Mouse (Mus musculus) limb, embryonic 12.5 days (tissue): ENCODE results near the gene Tnrc6a. TPM values are rescaled to one million over a fixed set of nuclear protein-coding genes. Genes with fewer than 3 reads are reported as not detected.

ENCODE experiments used
- ATAC-seq: fragments of 200-750 bp; cut with Nextera tagmentation; 2 replicates; pipeline ENCODE4 v1.8.0; 2017; ENCODE audit warnings: low read depth, moderate TSS enrichment; ENCODE audit not compliant: insufficient number of reproducible peaks, insufficient read depth, low FRiP score, low TSS enrichment
- H3K27ac ChIP-seq: fragments of 300-500 bp; sonication (generic); 2 replicates; pipeline ENCODE4 v1.5.1; 2016; ENCODE audit warnings: mild to moderate bottlenecking, moderate library complexity
- H3K27me3 ChIP-seq: fragments of 300-500 bp; sonication (generic); 2 replicates; pipeline ENCODE4 v1.6.1; 2016; ENCODE audit warnings: mild to moderate bottlenecking, moderate library complexity
- H3K36me3 ChIP-seq: fragments of 300-500 bp; sonication (generic); 2 replicates; pipeline ENCODE4 v1.6.1; 2016; ENCODE audit warnings: mild to moderate bottlenecking, moderate library complexity
- H3K4me1 ChIP-seq: fragments of 300-500 bp; sonication (generic); replicated peaks from 2 replicates; pipeline ENCODE4 v1.6.1; 2016
- H3K4me2 ChIP-seq: fragments of 300-500 bp; sonication (generic); 2 replicates; pipeline ENCODE4 v1.6.1; 2016; ENCODE audit warnings: mild to moderate bottlenecking, moderate library complexity
- H3K4me3 ChIP-seq: fragments of 300-500 bp; sonication (generic); replicated peaks from 2 replicates; pipeline ENCODE4 v1.5.1; 2016; ENCODE audit warnings: mild to moderate bottlenecking
- H3K9ac ChIP-seq: fragments of 300-500 bp; sonication (generic); replicated peaks from 2 replicates; pipeline ENCODE4 v1.6.1; 2016; ENCODE audit warnings: mild to moderate bottlenecking, moderate library complexity
- H3K9me3 ChIP-seq: fragments of 300-500 bp; sonication (generic); 2 replicates; pipeline ENCODE4 v1.6.1; 2016; ENCODE audit warnings: mild to moderate bottlenecking, moderate library complexity
- WGBS: fragments of 180-500 bp; shearing (Covaris S2); methylation state at CpG from one replicate; pipeline ENCODE4 v1.1.7; 2016; 5-methylcytosine and 5-hydroxymethylcytosine counted together
- polyA plus RNA-seq: library from polyadenylated mRNA; unstranded; fragments of >200 nt; fragmentation: Nextera tagmentation; extraction: Ambion mirVana; gene quantifications from 2 replicates; pipeline ENCODE4 v1.2.1, GENCODE M21; 2016

The Tnrc6a gene
- polyA plus RNA-seq, 1 experiment from 2014 or later: 81.0 TPM

DNA sequence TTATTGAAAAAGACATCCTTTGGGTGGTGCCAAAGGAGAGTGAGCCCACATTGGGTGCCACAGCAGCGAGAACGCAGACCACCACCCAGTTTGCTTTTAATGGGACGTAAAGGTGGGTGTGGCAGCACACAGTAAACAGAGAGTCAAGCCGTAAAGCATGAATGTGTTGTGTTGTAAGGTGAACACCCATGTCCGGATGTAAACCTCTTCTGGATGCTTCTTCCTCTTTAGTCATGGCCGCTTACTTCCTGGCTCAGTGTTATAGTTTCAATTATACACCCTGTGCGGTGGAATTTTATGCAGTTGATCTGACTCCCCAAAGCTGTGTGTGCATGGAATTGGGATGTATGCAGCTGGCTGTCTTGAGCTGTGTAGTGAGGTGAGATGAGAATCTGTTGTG, 118.6 kb downstream of the Tnrc6a start:
- H3K36me3 ChIP-seq: no peaks in the 10 kb centered on the region
- no peaks in the 10 kb centered on the region for H3K4me1 ChIP-seq
- no peaks in the 10 kb centered on the region for H3K9me3 ChIP-seq
- ATAC-seq: no peak
- no peak overlapping the region for H3K9ac ChIP-seq
- WGBS: 88% methylated on average over 7 of the region's 7 CpGs
- no peak overlapping the region for H3K27ac ChIP-seq
- H3K4me2 ChIP-seq: no peak overlapping the region
- no peak overlapping the region for H3K4me3 ChIP-seq
- no peaks in the 10 kb centered on the region for H3K27me3 ChIP-seq

DNA sequence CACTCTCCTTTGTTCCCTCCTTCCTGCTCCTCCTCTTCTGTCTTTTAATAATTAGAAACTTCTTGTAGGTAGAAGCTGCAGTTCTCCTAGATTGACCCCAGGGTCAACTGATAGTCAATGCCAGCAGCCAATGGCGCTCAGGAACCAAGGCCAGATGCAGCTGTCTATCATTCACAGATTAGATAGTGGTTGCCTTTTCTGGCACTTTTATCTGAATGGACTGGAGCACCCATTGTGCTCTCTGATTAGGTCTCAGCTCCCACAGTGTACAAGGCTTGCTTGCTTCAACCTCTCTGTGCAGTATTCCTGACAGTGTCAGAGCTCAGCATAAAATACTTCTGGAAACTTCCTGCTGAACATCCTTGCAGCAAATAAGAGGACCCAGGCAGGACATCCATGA, 121.1 kb downstream of the Tnrc6a start:
- Histone ChIP-seq H3K9ac (no peak overlapping the region), H3K4me1 (no peaks in the 10 kb centered on the region), H3K36me3 (no peaks in the 10 kb centered on the region), H3K4me2 (no peak overlapping the region), H3K27ac (no peak overlapping the region), H3K4me3 (no peak overlapping the region), H3K9me3 (no peaks in the 10 kb centered on the region), H3K27me3 (no peaks in the 10 kb centered on the region)
- no peak for ATAC-seq
- 77% methylated on average over 1 of the region's 1 CpGs for WGBS

Other genes starting within 250 kb of the Tnrc6a start
- gene Rbbp6, start 158.2 kb upstream of the Tnrc6a start, polyA plus RNA-seq: 38.7 and 42.2 TPM in 2 replicates
- gene Slc5a11, start 90.9 kb downstream of the Tnrc6a start, polyA plus RNA-seq: 0.51 TPM in 1 of 2 replicates, not detected in the other
- 50.7 and 52.7 TPM in 2 replicates for gene Lcmt1, start 245.9 kb downstream of the Tnrc6a start, polyA plus RNA-seq
- 20.3 and 26.1 TPM in 2 replicates for gene Arhgap17, start 246.0 kb downstream of the Tnrc6a start, polyA plus RNA-seq